Mouse (Mus musculus) heart, embryonic 15.5 days (tissue): ENCODE data around the gene Zfp93. TPM values are rescaled to one million over a fixed set of nuclear protein-coding genes. Genes with fewer than 3 reads are reported as not detected.

ENCODE experiments used
- ATAC-seq: fragments of 200-750 bp; cut with Nextera tagmentation; replicated peaks from 2 replicates; pipeline ENCODE4 v1.8.0; 2017; ENCODE audit warnings: low read depth, moderate TSS enrichment; ENCODE audit not compliant: insufficient number of reproducible peaks, insufficient read depth, low FRiP score
- H3K27ac ChIP-seq: fragments of 300-500 bp; sonication (generic); 2 replicates; pipeline ENCODE4 v1.5.1; 2015; ENCODE audit warnings: mild to moderate bottlenecking, inconsistent platforms
- H3K27me3 ChIP-seq: fragments of 300-500 bp; sonication (generic); 2 replicates; pipeline ENCODE4 v1.6.1; 2015; ENCODE audit warnings: inconsistent platforms
- H3K36me3 ChIP-seq: fragments of 300-500 bp; sonication (generic); 2 replicates; pipeline ENCODE4 v1.6.1; 2015; ENCODE audit warnings: mild to moderate bottlenecking, inconsistent platforms
- H3K4me1 ChIP-seq: fragments of 300-500 bp; sonication (generic); replicated peaks from 2 replicates; pipeline ENCODE4 v1.6.1; 2015; ENCODE audit warnings: inconsistent platforms
- H3K4me2 ChIP-seq: fragments of 300-500 bp; sonication (generic); 2 replicates; pipeline ENCODE4 v1.6.1; 2015; ENCODE audit warnings: inconsistent platforms, mild to moderate bottlenecking, moderate library complexity
- H3K4me3 ChIP-seq: fragments of 300-500 bp; sonication (generic); 2 replicates; pipeline ENCODE4 v1.5.1; 2015; ENCODE audit warnings: mild to moderate bottlenecking, inconsistent platforms
- H3K9ac ChIP-seq: fragments of 300-500 bp; sonication (generic); 2 replicates; pipeline ENCODE4 v1.6.1; 2015; ENCODE audit warnings: mild to moderate bottlenecking, inconsistent platforms
- H3K9me3 ChIP-seq: fragments of 300-500 bp; sonication (generic); replicated peaks from 2 replicates; pipeline ENCODE4 v1.6.1; 2016; ENCODE audit warnings: inconsistent platforms
- WGBS: fragments of 180-500 bp; shearing (Covaris S2); methylation state at CpG from one replicate; pipeline ENCODE4 v1.1.7; 2015; ENCODE audit warnings: mixed read lengths; 5-methylcytosine and 5-hydroxymethylcytosine counted together
- polyA plus RNA-seq: library from polyadenylated mRNA; unstranded; fragments of >200 nt; fragmentation: Nextera tagmentation; extraction: Ambion mirVana; gene quantifications from 2 replicates; pipeline ENCODE4 v1.2.1, GENCODE M21; 2015

Gene Zfp93
- polyA plus RNA-seq, 1 experiment from 2014 or later, result 5.4 TPM

DNA sequence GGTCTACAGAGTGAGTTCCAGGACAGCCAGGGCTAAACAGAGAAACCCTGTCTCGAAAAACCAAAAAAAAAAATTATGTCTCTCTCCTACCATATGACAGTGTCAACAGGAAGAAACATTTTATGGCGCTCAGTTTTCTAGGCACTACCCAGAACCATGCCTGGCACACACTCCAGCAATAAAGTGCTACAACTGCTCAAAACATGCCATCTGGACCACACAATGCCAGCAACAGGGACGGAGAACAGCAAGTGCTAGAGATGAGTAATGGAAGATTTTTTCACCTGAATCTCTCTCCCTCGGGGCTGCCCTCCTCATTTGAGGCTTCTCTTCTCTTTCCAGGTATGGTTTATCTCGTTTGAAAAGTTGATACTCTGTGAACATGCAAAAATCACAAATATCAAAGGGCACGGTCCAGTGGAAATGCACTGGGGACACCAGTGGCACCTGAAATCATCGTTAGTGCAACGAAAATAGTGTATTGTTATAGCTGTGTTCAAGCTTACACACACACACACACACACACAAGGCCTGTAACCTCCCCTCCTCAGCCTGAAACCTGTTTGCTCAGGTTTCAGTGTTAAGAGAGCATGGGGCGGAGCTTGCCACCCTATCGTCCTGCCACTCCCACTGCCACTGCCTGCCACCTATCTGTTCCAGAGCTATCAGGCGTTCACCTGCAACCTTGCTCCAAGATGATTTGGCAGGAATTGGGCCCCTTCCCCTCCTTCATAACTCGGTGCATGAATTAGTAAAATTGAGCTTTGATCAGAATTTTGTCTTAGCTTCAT lies 23.0 kb downstream of the Zfp93 start:
- H3K36me3 ChIP-seq, result peaks cover 70% of the 10 kb centered on the region

DNA sequence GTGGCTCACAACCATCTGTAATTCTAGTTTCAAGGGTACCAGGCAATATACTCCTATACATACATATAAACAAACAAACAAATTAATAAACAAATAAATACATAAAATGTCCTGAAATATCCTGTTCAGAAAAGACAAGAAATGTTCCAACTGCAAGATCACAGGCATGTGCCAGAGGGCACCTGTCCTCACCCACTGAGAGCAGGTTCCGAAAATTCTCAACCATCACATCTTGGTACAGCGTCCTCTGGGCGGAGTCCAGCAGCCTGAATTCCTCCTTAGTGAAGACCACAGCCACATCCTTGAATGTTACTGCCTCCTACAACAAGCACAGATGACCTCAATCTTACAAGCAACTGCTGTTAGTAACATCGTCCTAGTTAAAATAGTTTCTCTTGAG lies 24.5 kb downstream of the Zfp93 start:
- H3K27ac ChIP-seq, result no peak overlapping the region
- no peaks in the 10 kb centered on the region for H3K9me3 ChIP-seq
- H3K27me3 ChIP-seq, result no peaks in the 10 kb centered on the region
- H3K4me1 ChIP-seq, result peaks cover 8% of the 10 kb centered on the region
- no peak overlapping the region for H3K9ac ChIP-seq
- 96% methylated on average over 4 of the region's 4 CpGs for WGBS
- H3K4me2 ChIP-seq, result no peak overlapping the region
- no peak overlapping the region for H3K4me3 ChIP-seq
- no peak for ATAC-seq
- H3K36me3 ChIP-seq, result peaks cover 70% of the 10 kb centered on the region

More for the DNA sequence above, 23.0 kb downstream of the Zfp93 start:
- no peak overlapping the region for H3K4me2 ChIP-seq
- no peak overlapping the region for H3K4me3 ChIP-seq
- peaks cover 4% of the 10 kb centered on the region for H3K4me1 ChIP-seq
- no peaks in the 10 kb centered on the region for H3K9me3 ChIP-seq
- 85% methylated on average over 12 of the region's 12 CpGs for WGBS
- no peak for ATAC-seq
- no peaks in the 10 kb centered on the region for H3K27me3 ChIP-seq
- no peak overlapping the region for H3K27ac ChIP-seq
- H3K9ac ChIP-seq, result no peak overlapping the region

DNA sequence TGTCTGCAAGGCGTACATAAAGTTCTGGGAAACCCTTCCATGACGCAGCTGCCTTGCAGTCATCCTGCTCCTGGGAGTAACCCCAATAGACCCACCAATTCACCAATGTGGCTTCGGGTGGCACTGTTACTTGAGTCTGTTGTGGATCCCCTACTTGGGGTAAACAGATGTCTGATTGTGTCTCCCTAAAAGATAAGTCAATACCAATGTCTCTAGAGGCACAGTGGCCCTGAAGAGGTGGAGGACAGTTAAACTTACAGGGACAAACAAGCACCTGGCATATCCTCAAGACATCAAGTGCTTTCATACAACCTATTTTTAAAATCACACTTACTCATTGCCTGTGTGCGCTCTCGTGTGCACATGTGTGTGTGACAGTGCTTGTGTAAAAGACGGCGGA lies 25.2 kb downstream of the Zfp93 start:
- ATAC-seq, result no peak
- Histone ChIP-seq H3K9ac (no peak overlapping the region), H3K27ac (no peak overlapping the region), H3K4me3 (no peak overlapping the region), H3K9me3 (no peaks in the 10 kb centered on the region), H3K36me3 (peaks cover 64% of the 10 kb centered on the region), H3K27me3 (no peaks in the 10 kb centered on the region), H3K4me1 (peaks cover 14% of the 10 kb centered on the region), H3K4me2 (no peak overlapping the region)
- 94% methylated on average over 7 of the region's 7 CpGs for WGBS

DNA sequence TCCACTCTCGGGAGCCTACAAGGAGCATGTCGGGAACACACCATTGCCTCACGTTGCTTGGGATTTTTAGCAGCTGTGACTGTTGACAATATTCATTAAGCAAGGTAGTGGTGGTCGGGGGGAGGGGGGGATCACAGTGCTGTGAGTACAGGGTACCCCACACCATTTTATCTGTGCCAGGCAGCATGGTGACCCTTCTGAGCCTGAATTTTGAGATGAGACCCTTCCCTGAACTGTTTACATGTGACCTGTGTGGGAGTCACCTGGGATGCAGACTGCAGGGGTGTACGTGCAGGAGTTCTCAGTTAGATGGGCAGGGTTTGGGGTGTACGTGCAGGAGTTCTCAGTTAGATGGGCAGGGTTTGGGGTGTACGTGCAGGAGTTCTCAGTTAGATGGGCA lies 26.2 kb downstream of the Zfp93 start:
- H3K4me3 ChIP-seq, result no peak overlapping the region
- H3K36me3 ChIP-seq, result peaks cover 54% of the 10 kb centered on the region
- ATAC-seq, result no peak
- H3K9me3 ChIP-seq, result no peaks in the 10 kb centered on the region
- H3K4me2 ChIP-seq, result no peak overlapping the region
- H3K4me1 ChIP-seq, result peaks cover 18% of the 10 kb centered on the region
- H3K9ac ChIP-seq, result no peak overlapping the region
- no peaks in the 10 kb centered on the region for H3K27me3 ChIP-seq
- no peak overlapping the region for H3K27ac ChIP-seq
- 87% methylated on average over 7 of the region's 7 CpGs for WGBS

DNA sequence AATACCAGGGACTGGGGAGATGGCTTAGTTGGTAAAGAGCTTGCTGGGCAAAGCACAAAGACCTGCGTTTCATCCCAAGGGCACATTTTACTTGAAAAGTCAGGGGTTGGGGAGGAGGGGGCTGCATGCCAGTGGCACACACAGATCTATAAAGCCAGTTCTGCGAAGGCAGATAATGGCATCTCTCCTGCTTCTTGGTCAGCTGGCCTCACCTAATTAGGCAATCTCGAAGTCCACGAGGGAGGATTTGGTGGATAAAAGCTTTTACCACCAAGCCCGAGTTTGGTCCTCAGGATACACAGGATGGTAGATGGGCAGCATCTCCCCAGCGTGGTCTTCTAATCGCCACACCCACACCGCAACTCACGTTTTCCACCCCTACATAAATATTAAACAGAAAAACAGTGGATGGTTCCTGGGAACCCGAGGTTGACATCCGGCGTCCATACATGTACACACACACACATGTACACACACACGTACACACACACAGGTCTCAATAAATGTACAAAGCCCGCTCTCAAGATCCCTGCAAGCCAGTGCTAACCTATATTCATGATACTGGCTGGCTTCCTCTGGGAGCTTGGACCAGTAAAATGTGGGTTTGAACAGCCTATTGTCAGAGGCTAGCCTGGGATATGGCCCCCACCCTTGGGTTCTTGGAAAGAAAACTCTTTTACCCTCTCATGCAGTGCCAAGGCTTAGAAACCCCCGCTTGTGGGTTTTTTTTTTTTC lies 27.3 kb downstream of the Zfp93 start:
- H3K27ac ChIP-seq, result no peak overlapping the region
- no peak for ATAC-seq
- H3K4me2 ChIP-seq, result peak overlapping the region; percentile 91; the same call in 1 of the 2 replicates
- no peak overlapping the region for H3K9ac ChIP-seq
- H3K4me1 ChIP-seq, result peaks cover 18% of the 10 kb centered on the region
- H3K9me3 ChIP-seq, result no peaks in the 10 kb centered on the region
- peak overlapping the region; percentile 89; the same call in 1 of the 2 replicates for H3K4me3 ChIP-seq
- no peaks in the 10 kb centered on the region for H3K27me3 ChIP-seq
- peaks cover 46% of the 10 kb centered on the region for H3K36me3 ChIP-seq
- 89% methylated on average over 15 of the region's 15 CpGs for WGBS

DNA sequence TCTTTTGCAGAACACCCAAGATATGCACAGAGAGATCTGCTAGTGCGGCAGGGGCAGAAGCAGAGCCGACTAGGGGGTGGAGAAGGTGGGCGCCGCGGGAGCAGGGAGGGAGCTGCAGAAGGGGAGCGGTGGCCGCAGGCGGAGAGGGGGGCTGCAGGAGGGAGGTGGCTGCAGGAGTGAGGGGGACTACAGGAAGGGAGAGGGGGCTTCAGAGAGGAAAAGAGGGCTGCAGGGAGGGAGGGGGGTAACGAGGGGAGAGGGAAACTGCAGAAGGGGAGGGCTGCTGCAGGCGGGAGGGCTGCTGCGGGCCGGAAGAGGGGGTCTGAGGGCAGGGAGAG lies 28.4 kb downstream of the Zfp93 start:
- Histone ChIP-seq H3K4me3 (peak overlapping the region; percentile 89), H3K4me1 (peaks cover 18% of the 10 kb centered on the region), H3K27ac (peak overlapping the region; percentile 79), H3K9ac (peak overlapping the region; percentile 79), H3K36me3 (peaks cover 44% of the 10 kb centered on the region), H3K27me3 (no peaks in the 10 kb centered on the region), H3K9me3 (no peaks in the 10 kb centered on the region), H3K4me2 (peak overlapping the region; percentile 91)
- 0 out of 2 replicates have a peak, but pooled peaks have one; percentile 12 for ATAC-seq
- under 1% methylated on average over 12 of the region's 12 CpGs for WGBS

DNA sequence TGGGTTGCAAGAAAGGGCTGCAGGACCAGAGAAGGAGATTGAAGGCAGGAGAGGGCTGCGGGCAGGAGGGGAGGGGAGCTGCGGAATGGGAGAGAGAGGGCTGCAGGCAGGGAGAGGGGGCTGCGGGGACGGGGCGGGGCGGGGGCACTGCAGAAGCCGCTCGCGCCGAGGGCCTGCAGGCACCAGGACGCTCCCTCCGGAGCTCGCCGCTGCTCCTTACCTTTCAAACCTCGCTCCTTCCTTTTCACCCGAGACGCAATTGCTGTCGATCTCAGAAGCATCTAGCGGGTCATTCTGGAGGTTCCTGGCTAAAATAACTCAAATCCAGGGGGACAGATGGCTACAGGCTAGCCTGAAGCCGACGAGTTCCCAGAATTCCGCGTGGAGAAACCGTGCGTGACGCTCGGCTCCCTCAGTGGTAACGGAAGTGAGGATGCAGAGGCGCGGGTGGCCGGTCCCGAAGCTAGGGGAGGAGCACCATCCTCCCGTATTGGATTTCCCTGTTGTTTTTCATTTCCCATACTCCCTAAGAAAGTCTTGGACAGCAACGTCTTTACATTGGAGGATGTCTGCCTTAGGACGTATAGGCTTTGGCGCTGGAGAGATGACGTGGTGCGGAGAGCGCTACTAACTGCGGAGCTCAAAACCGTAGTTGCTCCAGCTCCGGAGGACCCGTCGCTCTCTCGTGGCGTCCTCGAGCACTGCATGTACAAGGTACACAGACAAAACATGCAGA lies 28.9 kb downstream of the Zfp93 start:
- H3K36me3 ChIP-seq, result peaks cover 40% of the 10 kb centered on the region
- no peaks in the 10 kb centered on the region for H3K9me3 ChIP-seq
- peaks cover 18% of the 10 kb centered on the region for H3K4me1 ChIP-seq
- H3K9ac ChIP-seq, result peak overlapping the region; percentile 79
- peak overlapping the region; percentile 89 for H3K4me3 ChIP-seq
- peak overlapping the region; percentile 91 for H3K4me2 ChIP-seq
- peak overlapping the region; percentile 79 for H3K27ac ChIP-seq
- WGBS, result under 1% methylated on average over 47 of the region's 47 CpGs
- no peaks in the 10 kb centered on the region for H3K27me3 ChIP-seq
- peak; percentile 81 for ATAC-seq

DNA sequence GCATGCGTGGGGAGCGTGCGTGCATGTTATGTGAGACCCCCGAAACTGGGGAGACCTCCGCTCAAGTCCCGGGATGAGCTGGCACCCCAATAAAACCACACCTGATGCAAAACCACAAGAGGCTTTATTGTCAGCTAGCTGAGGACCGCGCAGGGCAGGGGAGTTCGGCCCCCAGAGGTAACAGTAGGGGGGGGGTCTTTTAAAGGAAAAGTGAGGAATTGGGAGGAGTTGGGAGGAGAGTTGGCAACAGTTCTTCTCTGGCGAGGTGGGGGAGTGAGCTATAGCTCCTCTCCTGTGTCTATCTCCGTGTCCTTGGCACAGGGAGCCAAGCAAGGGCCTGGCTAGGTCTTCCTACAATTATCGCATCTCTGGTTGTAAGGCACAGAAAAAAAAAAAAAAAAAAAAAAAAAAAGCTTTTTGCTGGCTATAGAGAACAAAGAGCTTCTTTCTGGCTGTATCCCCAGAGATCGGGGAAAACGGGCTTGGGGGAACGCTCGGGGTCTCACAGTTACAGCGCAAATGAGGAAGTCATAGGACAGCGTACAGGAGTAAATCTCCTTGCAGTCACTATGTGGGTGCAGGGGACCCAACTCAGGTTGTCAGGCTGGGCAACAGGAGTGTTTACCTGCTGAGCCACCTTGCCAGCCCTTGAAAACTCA lies 29.7 kb downstream of the Zfp93 start:
- no peaks in the 10 kb centered on the region for H3K27me3 ChIP-seq
- H3K4me2 ChIP-seq, result peak overlapping the region; percentile 91
- H3K4me1 ChIP-seq, result peaks cover 18% of the 10 kb centered on the region
- no peaks in the 10 kb centered on the region for H3K9me3 ChIP-seq
- H3K36me3 ChIP-seq, result peaks cover 32% of the 10 kb centered on the region
- no peak for ATAC-seq
- peak overlapping the region; percentile 89 for H3K4me3 ChIP-seq
- peak overlapping the region; percentile 79 for H3K27ac ChIP-seq
- WGBS, result 2% methylated on average over 18 of the region's 18 CpGs
- H3K9ac ChIP-seq, result peak overlapping the region; percentile 56

DNA sequence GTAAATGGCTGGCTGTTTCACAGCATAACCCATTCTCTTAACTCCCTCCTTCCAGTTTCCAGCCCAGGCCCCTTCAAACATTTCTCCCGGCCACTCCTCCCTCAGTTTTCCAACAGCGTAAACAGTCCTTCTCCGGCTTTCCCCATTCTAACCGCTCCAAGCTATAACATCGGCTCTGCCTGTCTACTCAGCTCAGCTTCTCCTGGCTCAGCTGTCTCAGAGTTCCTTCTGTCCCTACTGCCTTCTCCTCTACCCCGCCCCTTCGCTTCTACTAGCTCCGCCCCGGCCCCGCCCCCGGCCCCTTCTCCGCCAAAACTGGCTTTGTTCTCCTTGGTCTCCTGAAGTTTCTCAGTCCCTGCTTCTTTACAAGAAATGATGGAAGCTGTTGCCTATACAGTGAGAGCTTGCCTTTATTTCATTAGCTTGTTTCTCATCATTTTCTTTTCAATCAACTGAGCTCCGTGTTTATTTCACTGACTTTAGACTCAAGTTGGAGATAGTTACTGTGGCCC lies 30.6 kb downstream of the Zfp93 start, which contains the start of gene Zfp61:
Zfp61 (minus strand) TSS at position 462 of the 512 bp plus-strand sequence.
- ATAC-seq, result peak; percentile 66; the same call in 1 of the 2 replicates
- H3K27me3 ChIP-seq, result no peaks in the 10 kb centered on the region

DNA sequence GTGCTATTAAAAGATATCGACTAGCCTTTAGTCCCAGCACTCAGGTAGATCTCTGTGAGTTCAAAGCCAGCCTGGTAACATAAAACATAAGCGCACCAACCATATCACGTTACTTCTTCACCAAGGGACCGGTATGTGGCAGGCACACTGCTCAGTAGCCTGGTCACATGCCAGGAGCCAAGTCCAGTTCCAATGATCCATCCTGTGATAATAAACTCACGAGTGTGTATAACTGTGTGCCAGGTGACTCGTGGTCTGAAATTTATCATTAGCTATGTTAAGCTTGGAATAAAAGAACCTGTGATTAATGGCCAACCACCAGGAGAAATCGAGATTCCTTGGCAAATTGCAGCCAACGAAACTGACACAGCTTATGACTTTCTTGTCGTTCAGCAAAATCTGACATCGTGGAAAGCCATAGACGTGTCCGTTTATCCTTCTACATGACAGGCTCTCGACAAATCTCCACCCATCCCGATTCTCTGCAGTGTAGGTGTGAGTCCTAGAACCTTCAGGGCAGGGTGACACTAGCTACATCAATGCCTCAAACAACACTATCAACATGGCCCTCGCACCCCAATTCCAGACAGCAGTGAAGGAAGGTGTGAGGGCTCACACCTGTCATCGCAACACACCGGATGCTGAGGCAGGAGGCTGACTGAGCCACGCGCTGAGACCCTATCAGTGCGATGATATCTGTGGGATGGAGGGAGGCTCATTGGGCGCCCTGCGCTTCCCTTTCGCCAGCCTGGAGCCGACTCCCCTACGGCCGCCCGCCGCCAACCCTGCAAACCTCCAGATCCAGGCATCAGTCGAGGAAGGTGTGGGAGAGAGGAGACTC lies 45.7 kb downstream of the Zfp93 start:
- peak overlapping the region; percentile 31; the same call in 1 of the 2 replicates for H3K27ac ChIP-seq
- 27% methylated on average over 29 of the region's 29 CpGs for WGBS
- no peaks in the 10 kb centered on the region for H3K9me3 ChIP-seq
- H3K9ac ChIP-seq, result peak overlapping the region; percentile 72
- peaks cover 4% of the 10 kb centered on the region; the same call in 1 of the 2 replicates for H3K36me3 ChIP-seq
- peaks cover 6% of the 10 kb centered on the region; the same call in 1 of the 2 replicates for H3K4me1 ChIP-seq
- H3K27me3 ChIP-seq, result peaks cover 10% of the 10 kb centered on the region
- H3K4me2 ChIP-seq, result peak overlapping the region; percentile 82
- H3K4me3 ChIP-seq, result peak overlapping the region; percentile 60
- ATAC-seq, result no peak; the same call in 1 of the 2 replicates

More for the DNA sequence above, 30.6 kb downstream of the Zfp93 start, which contains the start of gene Zfp61:
- Histone ChIP-seq H3K9me3 (no peaks in the 10 kb centered on the region), H3K4me1 (peaks cover 18% of the 10 kb centered on the region), H3K36me3 (peaks cover 23% of the 10 kb centered on the region), H3K4me3 (peak within 1 kb of the TSS; percentile 89), H3K4me2 (peak within 1 kb of the TSS; percentile 91), H3K9ac (peak within 1 kb of the TSS; percentile 17), H3K27ac (peak within 1 kb of the TSS; percentile 46)
- 2% methylated on average over 13 of the region's 13 CpGs for WGBS
